Mouse (Mus musculus) CD4-positive helper T cell, adult 2 months (primary cell): ENCODE data around the gene Pbx1.
"Not testable (repeated sequence)": the region's sequence is repeated elsewhere in the genome, so short reads cannot be mapped to it uniquely, and the experiment has no call there.

Source experiments
- DNase-seq: peaks from one replicate; pipeline ENCODE4 v3.0.0-alpha.2; 2012; ENCODE audit warnings: low read depth, missing footprints, low spot score

The Pbx1 gene

DNA sequence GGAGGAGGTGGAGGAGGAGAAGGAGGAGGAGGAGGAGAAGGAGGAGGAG lies at the start of gene Pbx1:
Pbx1 (minus strand) TSS at position 39 of the 49 bp plus-strand sequence.
- DNase-seq: not testable (repeated sequence)

DNA sequence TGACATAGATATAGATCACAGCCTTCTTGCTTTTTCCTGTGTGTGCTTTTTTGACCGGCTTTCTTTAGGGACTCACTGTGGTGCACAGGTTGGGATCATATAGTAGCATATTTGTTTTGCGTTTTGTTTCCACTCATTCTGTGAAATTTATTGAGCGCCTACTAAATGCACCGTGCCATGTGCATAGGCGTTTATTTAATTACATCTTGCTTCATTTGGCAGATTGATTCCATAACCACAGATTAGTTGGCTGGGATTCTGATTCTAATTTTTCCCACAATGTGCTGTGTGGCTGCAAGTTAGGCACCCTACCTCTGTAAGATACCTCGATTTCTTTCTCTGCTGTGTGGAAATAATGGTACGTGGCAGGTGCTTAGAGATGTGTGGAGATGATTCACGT lies 47.6 kb upstream of the Pbx1 start:
- no peak for DNase-seq

DNA sequence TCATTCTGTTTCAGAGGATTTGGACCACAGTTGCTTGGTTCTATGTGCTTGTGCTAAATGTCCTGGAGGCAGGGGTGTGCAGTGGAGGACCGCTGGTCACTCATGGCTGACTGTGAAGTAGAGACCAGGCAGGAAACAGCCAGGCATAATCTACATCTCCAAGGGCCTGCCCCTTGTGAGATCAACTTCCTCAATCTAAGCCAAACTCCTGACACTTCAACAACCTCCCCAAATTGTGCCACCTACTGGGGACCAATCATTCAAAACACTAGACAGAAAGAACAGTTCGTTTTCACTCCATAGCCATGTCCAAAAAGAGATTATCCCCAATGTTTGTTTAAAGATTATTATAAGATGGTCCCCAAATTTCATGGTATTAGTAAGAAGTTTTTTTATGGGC lies 46.8 kb upstream of the Pbx1 start:
- DNase-seq: no peak

DNA sequence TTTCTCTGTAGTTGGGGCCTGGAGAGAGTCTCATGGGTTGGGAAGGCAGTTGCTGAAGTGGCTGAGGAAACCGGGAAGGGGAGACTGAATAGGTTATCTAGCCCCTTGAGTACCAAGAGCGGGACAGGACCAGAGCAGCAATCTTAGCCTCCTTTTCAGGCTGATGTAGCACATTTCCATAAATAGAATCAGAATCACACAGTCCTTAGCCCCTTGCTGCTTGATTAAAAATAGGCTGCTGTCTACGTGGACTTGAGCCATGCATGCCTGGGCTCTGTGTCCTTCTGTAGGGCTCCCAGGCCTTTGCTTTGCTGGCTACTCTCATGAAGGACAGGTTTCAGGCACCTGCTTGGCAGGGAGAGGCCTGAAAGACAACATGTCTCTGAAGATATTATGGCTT lies 44.8 kb upstream of the Pbx1 start:
- no peak for DNase-seq

DNA sequence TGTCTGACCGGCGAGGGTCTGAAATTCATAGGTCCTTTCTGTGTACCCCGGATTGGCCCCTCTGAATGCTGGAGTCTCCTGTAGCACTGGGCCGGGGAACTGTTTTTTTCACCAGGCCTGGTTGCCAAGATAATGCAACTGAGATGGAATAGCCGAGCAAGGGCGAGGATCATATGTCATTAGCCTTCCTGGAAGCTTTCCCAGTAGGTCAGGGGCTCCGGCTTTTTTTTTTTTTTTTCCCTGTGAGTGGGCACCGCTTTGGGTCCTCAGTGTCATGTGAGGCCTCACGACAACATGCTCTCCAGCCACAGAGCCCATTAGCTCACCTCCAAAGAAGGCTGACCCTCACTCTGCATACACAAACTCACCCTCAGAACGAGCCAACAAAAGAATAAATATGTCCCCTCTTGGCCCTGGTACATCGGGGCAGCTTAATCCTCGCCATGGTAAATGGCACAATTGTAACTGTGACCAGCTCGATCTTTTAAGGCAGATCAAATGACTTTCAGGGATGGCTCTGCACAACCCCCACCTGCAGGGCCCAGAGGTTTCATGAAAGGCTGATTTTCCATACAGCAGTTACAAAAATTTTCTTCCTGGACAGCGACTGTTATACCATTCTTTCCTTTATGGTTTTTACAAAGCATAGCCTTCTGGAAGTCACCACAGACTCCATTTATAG lies 44.3 kb upstream of the Pbx1 start:
- DNase-seq: no peak

DNA sequence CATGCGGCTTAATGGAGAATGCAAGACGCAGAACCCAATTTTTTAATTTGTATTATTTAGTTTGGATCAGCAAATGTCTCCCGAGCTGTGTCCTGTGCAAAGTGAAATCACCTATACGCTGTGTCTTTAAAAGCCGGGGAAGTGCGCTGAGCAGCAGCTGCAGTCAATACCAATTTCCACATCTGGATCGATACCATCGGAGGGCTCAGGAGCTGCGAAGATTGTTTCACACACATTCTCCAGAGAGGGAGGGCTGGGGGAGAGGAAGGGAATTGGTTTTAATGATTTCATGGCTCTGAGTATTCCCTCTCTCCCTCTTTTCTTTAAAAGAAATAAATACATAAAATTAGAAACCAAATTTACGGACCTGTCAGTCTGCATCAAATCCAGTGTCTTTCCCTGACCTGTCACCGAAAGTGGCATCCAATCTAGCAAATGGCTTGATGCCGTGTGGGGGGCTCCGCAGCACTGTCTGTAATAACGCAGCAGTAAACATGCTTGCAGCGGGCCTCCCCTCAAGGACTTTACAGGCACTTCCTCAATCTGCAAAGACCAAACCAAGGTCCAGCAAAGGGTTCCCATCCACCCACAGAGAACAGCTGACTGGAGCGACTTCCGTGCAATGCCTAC lies 43.6 kb upstream of the Pbx1 start:
- DNase-seq: no peak

DNA sequence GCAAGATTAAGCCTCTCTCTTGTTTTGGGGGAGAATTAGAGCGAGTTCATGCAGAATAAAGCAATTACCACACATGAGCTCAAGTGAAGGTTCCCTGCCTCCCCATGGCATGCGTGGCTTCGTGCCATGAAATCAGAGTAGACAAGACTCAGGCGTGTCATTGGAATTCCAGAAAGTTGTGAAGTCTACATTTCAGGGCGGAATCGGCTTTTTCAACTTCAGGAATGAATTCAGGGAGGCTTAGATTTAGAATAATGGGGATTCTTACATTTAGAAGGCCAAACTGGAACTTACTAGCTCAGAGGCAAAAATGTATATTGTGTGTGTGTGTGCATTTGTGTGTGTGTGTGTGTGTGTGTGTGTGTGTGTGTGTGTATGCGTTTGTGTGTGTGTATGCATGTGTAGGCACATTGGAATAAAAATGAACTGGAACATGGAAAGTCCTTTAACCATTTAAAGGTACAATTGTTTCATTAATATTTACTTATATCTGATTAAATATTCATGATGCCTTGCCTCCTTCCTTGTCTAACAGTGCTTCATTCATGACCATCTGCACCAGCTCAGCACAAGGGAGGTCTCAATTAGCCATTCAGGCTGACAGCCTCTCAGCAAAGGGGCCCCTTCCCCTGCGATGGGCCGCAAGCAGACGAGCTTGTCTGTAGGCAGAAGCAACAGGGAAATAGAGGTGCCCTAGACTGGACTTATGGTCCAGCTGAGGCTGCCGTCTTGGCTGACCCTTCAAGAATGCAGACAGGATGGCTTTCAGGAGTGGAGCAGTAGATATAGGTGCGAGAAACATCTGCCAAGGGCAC lies 41.4 kb upstream of the Pbx1 start:
- no peak for DNase-seq

DNA sequence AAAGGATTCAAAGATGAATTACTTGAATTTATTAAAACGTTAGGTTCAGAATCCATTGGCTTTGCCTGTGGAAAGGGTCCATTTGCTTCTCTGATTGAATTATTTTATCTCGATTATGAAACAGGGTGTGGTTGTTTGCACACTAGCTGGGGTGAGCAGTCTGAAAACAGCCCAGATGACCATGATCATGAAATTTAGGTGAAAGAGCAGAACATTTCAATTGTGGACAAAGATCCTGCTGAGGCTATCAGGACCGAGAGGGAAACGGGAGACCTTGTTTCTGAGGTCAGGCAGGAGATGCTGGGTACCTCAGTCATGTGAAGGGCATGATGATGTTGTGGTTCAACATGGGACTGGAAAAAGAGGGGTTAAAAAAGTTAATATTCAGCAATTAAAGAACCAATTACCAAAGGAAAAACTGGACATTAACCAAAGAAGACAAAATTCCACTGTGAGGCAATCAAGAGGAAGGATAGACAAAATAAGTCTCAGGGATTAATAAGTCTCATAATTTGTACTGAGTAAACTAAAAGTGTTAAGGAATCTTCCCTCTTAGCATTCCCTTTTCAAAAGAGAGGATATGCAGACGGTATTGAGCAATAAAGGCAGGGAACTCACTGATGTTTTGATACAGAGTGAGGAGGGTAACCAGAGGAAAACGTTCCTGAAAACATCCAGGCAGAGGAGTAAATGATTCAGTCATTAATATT lies 40.6 kb upstream of the Pbx1 start:
- no peak for DNase-seq

DNA sequence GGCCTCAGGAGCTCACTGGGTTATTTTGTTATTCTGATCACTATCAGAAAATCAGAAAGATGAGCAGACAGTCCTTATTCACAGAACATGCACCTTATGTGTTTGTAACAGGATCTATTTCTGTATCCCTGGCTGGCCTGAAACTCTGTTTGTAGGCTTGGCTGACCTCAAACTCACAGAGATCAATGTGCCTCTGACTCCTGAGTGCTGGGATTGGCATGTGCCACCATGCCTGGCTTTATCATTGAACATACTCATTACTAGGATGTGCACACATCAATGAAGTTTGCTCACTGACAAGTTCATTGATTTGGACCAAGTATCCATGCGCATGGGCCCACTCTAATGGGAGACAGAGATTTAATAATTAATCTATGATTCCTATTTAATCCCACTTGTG lies 27.4 kb upstream of the Pbx1 start:
- no peak for DNase-seq

DNA sequence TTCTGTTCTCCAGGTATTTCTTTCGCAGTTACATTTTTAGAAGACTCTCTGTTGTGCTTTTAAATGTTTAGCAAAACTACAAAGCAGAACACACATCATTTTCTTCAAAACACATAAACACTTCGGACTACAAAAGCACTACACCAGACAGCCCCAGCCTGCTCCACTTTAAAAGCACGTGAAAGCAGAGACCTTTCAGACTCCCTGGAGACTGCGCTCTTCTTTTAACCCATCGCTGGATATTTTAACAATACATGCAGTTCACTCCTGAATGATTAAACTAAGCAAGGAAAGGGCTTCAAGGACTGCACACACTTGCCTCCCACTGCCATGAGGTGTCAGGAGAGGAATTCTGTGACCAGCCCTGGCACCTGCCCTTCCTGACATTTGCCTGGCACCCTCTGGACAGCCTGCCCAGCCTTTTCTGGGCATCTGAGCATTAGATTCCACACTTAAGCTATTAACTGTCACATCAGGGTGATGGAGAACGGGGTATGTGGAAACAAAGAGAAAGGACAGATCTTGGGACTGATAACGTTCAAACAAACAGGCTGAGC lies 25.2 kb upstream of the Pbx1 start:
- DNase-seq: no peak

DNA sequence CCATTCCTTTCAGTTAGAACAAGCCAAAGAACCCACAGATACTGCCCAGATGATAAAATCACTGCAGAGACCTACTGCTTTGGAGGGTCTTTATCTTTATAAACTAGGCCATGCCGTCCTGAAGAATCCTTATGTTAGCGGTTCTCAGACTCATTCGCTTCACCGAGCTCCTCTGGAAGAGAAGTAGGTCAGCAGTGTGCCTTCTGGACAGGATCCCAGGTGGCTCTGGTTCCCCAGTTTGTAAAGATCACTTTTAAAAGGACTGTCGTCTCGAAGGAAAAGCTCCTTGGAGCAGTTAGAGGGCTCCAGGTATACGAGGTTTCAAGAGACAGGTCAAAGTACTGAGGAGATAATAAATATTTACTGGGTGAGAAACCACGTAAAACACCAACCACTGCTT lies 23.1 kb upstream of the Pbx1 start:
- no peak for DNase-seq

DNA sequence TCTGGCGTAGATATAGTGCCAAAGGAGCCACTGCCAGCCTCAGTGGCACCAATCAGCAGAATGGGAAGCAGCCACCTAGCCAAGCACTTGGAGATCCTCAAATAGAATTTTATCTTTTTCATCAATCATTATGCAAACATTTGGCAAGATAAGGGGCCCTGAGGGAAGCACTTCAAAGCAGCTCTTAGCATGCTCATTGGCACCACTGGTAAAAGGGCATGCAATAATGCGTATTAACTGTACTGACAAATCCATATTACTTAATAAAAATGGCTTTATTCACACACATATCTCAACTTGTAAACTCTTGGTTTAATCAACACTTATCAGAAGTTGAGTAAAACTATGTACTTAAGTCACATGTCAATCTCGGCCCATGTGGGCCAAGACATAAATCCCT lies 1.6 kb upstream of the Pbx1 start:
- no peak for DNase-seq

DNA sequence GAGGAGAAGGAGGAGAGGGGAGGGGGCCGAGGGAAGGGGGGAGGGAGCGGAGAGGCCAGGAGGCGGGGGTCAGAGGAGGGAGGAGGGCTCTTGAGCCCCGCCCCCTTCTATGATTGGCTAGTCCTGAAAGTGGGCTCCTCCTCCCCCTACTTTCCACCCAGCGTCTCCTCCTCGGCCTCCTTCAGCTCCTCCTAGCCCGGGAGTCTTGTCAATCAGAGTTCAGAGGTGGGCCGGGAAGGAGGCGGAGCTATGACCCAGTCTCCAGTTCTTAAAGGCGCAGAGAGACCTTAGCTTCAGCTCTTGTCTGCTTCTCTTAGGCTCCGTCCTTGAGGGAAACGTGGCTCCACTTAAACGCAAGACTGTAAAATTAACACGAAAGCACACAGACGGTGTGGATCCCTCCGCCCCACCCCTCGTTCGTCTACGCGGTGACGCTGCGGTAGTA lies 233 bp upstream of the Pbx1 start:
- DNase-seq: peak; percentile 70

DNA sequence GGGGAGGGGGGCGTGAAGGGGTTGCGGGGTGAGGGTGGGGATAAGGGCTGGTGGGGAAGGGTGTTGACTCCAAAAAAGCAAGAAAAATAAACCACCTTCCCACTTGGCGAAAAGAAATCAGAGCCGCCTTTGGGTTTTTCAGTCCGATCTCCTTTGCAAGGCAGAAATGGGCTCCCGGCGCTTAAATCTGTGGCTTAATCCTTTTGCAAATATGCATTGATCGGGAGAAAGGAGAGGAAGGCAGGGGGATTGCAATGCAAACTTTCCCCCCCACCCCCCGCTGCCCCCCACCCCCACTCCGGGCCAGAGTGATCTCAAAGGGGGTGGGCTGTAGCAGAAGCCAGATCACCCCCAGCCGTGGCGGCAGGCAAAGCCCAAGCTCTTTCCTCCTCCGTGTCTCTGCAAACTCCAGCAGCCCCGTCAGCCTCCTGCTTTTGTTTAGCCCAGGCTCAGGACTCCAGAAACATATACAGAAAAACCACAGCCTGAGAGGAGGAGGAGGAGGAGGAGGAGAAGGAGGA lies 299 bp downstream of the Pbx1 start:
- no peak for DNase-seq

DNA sequence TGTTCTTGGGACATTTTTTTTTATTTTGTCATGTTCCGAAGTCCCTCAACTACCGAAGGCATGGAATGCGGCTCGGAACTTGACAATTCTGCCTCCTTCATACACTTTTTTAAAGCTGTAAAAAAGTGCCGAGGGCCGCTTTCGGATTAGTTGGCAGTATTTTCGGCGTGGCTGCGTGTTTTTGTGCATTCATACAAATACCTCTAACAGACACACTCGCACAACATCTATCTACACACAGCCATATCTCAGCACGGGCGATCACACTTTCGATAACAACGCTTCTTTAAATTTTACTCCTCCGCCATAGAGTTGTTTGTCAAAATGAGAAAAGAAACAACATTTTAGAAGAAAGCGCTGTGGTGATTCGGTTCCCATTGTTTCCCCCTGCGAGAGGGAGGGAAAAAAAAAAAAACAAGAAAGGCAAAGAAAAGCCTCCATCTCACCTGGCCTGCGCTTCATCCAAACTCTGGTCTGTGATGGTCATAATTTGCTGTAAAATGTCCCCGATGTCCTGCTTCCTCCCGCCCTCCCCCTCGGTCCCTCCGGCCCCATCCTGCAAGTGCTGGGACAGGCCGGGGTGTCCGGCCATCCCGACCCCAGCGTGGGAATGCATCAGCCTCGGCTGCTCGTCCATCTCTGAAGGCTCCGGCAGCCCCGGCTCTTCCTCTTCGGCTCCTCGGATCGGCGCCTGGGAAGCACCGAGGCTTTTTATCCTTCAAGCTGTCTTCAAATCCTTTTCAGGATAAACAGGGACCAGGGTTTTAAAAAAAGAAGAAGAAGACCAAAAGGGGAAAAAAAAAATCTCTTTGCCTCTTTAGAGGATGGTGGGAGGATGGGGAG lies 981 bp downstream of the Pbx1 start:
- no peak for DNase-seq

DNA sequence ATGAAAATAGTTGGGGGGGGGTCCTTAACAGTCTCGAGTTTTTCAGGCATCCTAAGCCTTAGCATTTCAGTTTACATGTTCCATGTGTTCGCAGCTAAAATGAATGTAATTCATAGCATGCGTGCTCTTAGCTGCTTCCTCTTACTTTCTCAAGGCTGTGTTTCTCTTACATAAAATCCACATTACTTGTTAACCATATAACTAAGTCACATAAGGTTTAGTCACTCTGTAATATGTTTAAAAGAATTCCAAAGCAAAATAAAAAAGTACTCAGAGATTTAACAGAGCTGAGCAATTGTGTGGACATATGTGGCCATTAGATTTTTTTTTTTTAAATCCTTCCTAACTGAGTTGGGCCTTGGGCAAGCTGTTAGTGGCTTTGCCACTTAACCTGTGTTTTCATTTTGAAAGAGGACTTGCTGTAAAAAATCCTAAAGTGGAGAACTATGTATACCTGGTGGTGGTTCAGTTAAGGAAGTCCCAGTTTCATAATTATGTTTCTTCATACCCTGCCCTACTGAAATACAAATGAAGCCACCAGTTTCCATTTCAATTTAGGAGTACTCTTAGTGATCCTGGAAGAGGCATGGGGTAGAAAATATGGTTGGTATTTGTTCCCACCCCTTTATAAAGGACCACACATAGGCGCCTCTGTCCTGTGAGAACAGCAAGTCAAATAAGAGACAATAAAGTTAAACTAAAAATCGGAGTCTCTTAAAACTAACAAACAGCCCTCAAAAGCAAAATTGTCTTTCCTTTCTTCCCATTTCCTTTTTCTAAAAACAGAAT lies 2.0 kb downstream of the Pbx1 start:
- no peak for DNase-seq

DNA sequence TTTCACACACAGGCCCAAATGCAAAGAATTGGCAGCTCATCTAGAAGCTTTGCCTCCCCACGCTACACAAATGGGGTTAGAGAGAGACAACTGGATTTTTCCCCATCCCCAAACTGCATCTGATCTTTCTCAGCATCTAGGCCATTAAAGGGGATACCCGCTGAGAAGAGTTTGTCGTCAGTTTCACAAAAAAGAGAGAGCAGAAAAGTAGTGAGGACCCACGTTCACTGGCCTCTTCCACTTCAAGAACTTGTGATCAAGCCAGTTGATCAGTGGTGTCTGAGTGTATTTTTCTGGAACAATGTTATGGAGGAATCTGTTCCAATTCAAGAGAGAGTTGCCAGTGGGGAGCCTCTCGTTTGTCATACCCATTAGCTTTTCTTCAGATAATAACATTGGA lies 2.7 kb downstream of the Pbx1 start:
- DNase-seq: no peak

DNA sequence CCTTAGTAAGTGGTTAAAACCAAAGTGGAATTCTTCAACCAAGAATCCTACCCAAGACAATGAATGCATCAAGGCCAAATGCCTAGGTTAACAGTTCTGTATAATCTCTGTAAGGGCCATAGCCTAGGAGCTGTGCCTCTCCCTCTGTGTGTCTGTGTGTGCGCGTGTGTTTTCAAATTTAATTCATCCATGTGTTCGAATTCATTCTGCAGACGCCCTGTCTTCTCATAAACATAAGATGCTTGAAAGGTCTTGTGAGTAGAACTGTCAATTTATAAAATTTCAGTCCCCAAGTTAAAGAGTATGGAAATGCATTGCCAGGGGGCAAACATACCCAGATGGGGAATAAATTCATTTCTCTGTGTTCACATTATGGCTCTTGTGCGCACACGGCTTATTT lies 3.8 kb downstream of the Pbx1 start:
- DNase-seq: no peak

DNA sequence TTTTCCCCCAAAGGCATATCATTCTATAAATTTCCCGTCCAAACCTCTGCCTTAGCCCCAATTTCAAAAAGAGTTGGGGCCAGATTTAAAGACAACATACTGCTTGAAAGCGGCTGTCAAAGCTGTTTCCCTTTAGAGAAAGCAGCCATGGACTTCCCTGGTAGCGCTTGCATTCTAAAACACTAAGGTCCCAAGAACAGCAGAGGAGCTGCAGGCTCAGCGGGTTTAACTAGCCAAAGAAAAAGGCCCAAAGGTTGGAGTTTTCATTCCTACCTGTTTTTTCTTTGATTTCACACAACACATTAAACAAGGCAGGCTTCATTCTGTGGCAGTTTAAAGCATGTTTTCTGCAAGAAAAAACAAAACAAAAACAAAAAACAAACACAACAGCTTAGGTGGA lies 4.5 kb downstream of the Pbx1 start:
- no peak for DNase-seq

DNA sequence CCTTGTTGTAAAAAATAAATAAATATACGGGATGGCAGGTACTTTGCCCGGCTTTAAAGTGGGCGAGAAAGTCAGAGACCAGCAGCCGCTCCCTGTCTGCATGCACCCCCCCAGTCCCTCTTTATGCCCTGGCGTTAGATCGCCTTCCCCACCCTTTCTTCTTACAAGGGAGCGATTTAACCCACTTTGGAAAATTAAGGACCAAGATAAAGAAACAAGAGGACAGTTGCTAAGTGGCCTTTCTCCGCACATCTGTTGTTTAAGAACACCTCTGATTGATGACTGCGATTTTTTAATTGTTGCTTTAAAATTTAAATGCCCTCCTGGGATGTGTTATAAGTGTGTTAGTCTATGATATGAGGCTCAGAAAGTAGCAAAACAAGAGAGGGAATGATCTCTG lies 5.2 kb downstream of the Pbx1 start:
- DNase-seq: no peak

DNA sequence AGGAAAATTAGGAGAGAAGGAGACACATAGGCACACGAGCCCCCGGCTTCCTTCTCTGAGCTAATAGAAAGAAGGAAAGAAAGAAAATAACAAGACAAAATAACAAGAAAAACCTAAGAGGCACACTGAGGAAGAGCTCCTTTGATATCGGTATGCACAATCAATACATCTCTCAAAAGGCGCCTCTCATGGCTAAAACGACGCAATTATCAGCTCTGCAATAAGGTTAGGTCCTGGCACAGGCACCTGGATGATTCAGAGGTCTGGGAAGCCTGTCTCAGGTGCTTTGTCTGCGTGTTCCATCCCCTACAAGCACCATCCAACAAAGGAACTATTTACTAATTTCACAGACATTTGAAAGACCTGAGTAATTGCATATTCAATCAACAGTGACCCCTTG lies 5.8 kb downstream of the Pbx1 start:
- DNase-seq: no peak
